8 mouse cellular contexts compared by ENCODE assay signal in the genomic region with DNA sequence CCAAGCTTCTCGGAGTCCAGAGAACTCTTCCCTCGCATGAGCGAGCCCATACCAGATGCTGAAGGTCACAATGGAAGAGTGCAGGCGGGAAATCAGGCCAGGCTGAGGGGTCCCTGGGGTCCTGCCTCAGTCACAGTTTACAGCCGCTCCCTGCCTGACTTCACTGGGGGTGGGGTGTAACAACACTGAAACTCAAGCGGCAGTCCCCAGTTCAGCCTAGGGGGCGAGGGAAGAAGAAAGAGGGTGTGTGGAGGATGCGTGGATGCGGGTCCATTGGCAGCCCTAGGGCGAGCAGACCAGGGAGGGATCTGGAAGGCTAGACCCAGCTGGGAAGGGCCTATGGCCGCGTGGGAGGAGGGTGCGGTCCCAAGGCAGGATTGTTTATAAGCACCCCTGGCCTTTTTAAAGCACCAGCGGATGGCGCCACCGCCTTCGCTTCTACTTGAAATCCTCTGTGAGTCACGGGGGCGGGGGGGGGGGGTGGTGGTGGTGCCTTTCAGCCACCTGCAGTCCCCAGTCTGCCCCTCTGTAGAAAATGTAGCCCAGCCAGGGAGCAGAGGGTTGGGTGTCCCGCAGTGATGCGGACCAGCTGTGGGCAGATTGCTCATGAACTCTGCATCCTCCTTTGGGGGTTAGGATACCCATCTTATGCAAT. TPM values are rescaled to one million over a fixed set of nuclear protein-coding genes. Genes with fewer than 3 reads are reported as not detected.
DNase-seq lines count a peak whose midpoint lies in the region; ATAC-seq lines count a peak whose summit lies in the region.

No protein-coding gene starts in this region.

- peaks cover 3% of the 10 kb centered on the region; the same call in 1 of the 2 replicates for H3K4me1 ChIP-seq in hindbrain, embryonic 16.5 days (ENCODE audit: control insufficient read depth, insufficient read depth, low read depth, low read length)

- H3K27me3 ChIP-seq in hindbrain, embryonic 16.5 days (replicated peaks; ENCODE audit: control insufficient read depth, insufficient read depth, low read length) = no peaks in the 10 kb centered on the region

- no peak overlapping the region for H3K4me3 ChIP-seq in hindbrain, embryonic 16.5 days (ENCODE audit: low read length)

- peak overlapping the region; percentile 38 for H3K4me2 ChIP-seq in hindbrain, embryonic 16.5 days (ENCODE audit: low read length)

- no peak for ATAC-seq in hindbrain, embryonic 16.5 days
- ATAC-seq in activated CD4-positive, CD25-positive, alpha-beta regulatory T cell, adult 4 months = no peak

- DNase-seq in 3T3-L1 (ENCODE audit: low read depth, low spot score) = peak; percentile 28
- peak; percentile 64 for DNase-seq in NIH3T3 (ENCODE audit: low read depth)
- DNase-seq in gastrocnemius, postnatal 25 days = peak; percentile 45
- peak; percentile 44 for DNase-seq in mesoderm, embryonic 11.5 days (ENCODE audit: low read depth, low spot score)
- peak; percentile 9 for DNase-seq in testis, postnatal 14 days (ENCODE audit: low spot score)
- DNase-seq in thymus, postnatal 25 days = no peak

- H3K9ac ChIP-seq in hindbrain, embryonic 16.5 days (ENCODE audit: low read depth, low read length) = peak overlapping the region; percentile 27; the same call in 1 of the 2 replicates

- H3K9me3 ChIP-seq in hindbrain, embryonic 16.5 days (ENCODE audit: control insufficient read depth, low read length) = no peaks in the 10 kb centered on the region

- H3K27ac ChIP-seq in hindbrain, embryonic 16.5 days (ENCODE audit: low read depth, low read length) = no peak overlapping the region

- H3K36me3 ChIP-seq in hindbrain, embryonic 16.5 days (ENCODE audit: control insufficient read depth, insufficient read depth, low read length) = no peaks in the 10 kb centered on the region

- 30% methylated on average over 15 of the region's 21 CpGs for WGBS in hindbrain, embryonic 16.5 days

RNA-seq across cellular contexts. Expression of a gene that starts 54.5 kb away (rescaled TPM):
- 1 to 10 TPM; 8.5 to 8.8 TPM for total RNA-seq in gastrocnemius, postnatal 25 days (2021)
- polyA plus RNA-seq in hindbrain, embryonic 16.5 days (2015; fragmentation: Nextera tagmentation; extraction: Ambion mirVana) = 3.1 and 4.2 TPM in 2 replicates
- not detected for polyA plus RNA-seq in activated CD4-positive, CD25-positive, alpha-beta regulatory T cell, adult 4 months (2017; shearing (Covaris generic))
